Mouse (Mus musculus) left cerebral cortex, postnatal 14 days (tissue): ENCODE results near the gene Olfr854. TPM values are rescaled to one million over a fixed set of nuclear protein-coding genes. Genes with fewer than 3 reads are reported as not detected.

ENCODE experiments used
- DNase-seq, 2 experiments: peaks; one replicate each; pipeline ENCODE4 v3.0.0; 2021 to 2022; ENCODE audit warnings: low spot score in 2 of 2, mixed read lengths in 1 of 2
- intact Hi-C: fragments of 180-260 bp; cut with DNase I; formaldehyde crosslinking; loops from one replicate; pipeline ENCODE4 v1.15.1; 2025
- long read RNA-seq, 2 experiments: library from polyadenylated mRNA; stranded (forward); transcript quantifications; one replicate each; pipeline ENCODE4 v2.0.0; 2021
- total RNA-seq, 2 experiments: library from RNA; stranded (reverse); gene quantifications; 2 replicates each; pipeline ENCODE4 v1.2.3; 2021

The Olfr854 gene
- not detected for total RNA-seq
- long read RNA-seq, experiment 1, result 0 reads
- long read RNA-seq, experiment 2, result 0 reads

- intact Hi-C loops, result no loop called here
- no peak for DNase-seq
Observed at GRCm38 (mm10) chr9:19567282-19567681, at the start of gene Olfr854. Gene Olfr854 (minus strand): TSS chr9:19567382.

- intact Hi-C loops, result no loop called here
- DNase-seq, result no peak
Observed at GRCm38 (mm10) chr9:19582317-19582716, 15.1 kb upstream of the Olfr854 start, which contains the start of gene Olfr855. Gene Olfr855 (plus strand): TSS chr9:19582617.

GRCm38 (mm10) chr9:19540976-19541375 lies 26.2 kb downstream of the Olfr854 start, which contains the start of gene Olfr853:
Gene Olfr853 (minus strand): TSS chr9:19541076.
- DNase-seq, result no peak

More at GRCm38 (mm10) chr9:19540976-19541375, 26.2 kb downstream of the Olfr854 start, which contains the start of gene Olfr853:
- intact Hi-C loops, result no loop called here

Other genes with a start within 250 kb of the Olfr854 start
- not detected for gene Olfr845, start 230.9 kb downstream of the Olfr854 start, total RNA-seq
- gene Olfr846, start 203.4 kb downstream of the Olfr854 start, total RNA-seq, result not detected
- not detected for gene Olfr847, start 188.7 kb downstream of the Olfr854 start, total RNA-seq
- gene Olfr849, start 127.1 kb downstream of the Olfr854 start, total RNA-seq, result not detected
- gene Olfr850, start 89.1 kb downstream of the Olfr854 start, total RNA-seq, result not detected
- gene Olfr851, start 74.1 kb downstream of the Olfr854 start, total RNA-seq, result not detected
- gene Olfr853, start 26.3 kb downstream of the Olfr854 start, total RNA-seq, result not detected
- not detected for gene Olfr855, start 15.2 kb upstream of the Olfr854 start, total RNA-seq
- gene Zfp317, start 54.7 kb upstream of the Olfr854 start, total RNA-seq, result 10 to 100 TPM; 18.7 to 22.3 TPM
- gene Olfr857, start 142.1 kb upstream of the Olfr854 start, total RNA-seq, result not detected
- gene Olfr58, start 212.9 kb upstream of the Olfr854 start, total RNA-seq, result not detected
- gene Olfr859, start 237.5 kb upstream of the Olfr854 start, total RNA-seq, result not detected